Mouse (Mus musculus): ENCODE results near the gene Lmln.

DNA sequence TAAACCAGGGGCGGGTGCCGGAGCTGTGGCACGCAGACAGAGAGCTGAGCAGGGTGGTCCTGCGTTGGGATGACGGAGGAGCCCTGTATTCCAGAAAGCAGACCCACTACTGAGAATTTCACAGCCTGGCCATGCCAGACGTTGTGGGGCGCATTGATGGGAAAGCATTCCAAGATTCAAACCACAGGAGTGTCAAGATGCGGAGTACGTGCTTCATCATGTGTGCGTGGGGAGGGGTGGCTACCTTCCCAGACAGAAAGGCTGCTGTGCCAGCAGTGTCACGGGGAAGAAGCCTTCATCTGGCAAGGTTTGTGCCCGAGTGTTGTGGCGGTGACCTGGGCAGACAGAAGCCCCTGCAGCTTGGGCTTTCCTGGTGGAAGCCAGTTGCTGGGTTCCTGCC is 70.9 kb downstream of the Lmln start:
- TF ChIP-seq KAT2A (IDR thresholded peaks at IDR 0.05; ENCODE audit: insufficient replicate concordance, low read length) = no peak
- TF ChIP-seq RAD21 (IDR thresholded peaks at IDR 0.05; ENCODE audit: low read depth, low read length) = no peak
- TF ChIP-seq ZKSCAN1 (IDR thresholded peaks at IDR 0.05; ENCODE audit: borderline replicate concordance, low read depth, low read length) = no peak
- TF ChIP-seq POLR2A (IDR thresholded peaks at IDR 0.05; ENCODE audit: low read depth, low read length) = no peak
- TF ChIP-seq TBP (conservative IDR thresholded peaks at IDR 0.05; ENCODE audit: low read depth, low read length) = no peak
- no peak for TF ChIP-seq TCF12 (IDR thresholded peaks at IDR 0.05; ENCODE audit: low read depth, low read length)
